Mouse (Mus musculus): ENCODE measurements around the gene Vegfa.

Gene Vegfa

GRCm38 (mm10) chr17:46051356-46051755 lies 19.2 kb upstream of the Vegfa start:
- DNase-seq (ENCODE audit: low read depth, low spot score): no peak

- DNase-seq (ENCODE audit: low read depth, low spot score): no peak
These were observed 17.4 kb upstream of the Vegfa start for GRCm38 (mm10) chr17:46049567-46049966.

- DNase-seq (ENCODE audit: low read depth, low spot score): peak; percentile 59
These were observed 16.0 kb upstream of the Vegfa start for GRCm38 (mm10) chr17:46048184-46048583.

- DNase-seq (ENCODE audit: low read depth, low spot score): no peak
These were observed 13.6 kb upstream of the Vegfa start for GRCm38 (mm10) chr17:46045742-46046141.

- DNase-seq (ENCODE audit: low read depth, low spot score): no peak
These were observed 12.8 kb upstream of the Vegfa start for GRCm38 (mm10) chr17:46044953-46045352.

- no peak for DNase-seq (ENCODE audit: low read depth, low spot score)
These were observed 10.0 kb upstream of the Vegfa start for GRCm38 (mm10) chr17:46042158-46042557.

- DNase-seq (ENCODE audit: low read depth, low spot score): no peak
These were observed 9.5 kb upstream of the Vegfa start for GRCm38 (mm10) chr17:46041679-46042078.

GRCm38 (mm10) chr17:46041223-46041622 lies 9.1 kb upstream of the Vegfa start:
- peak; percentile 60 for DNase-seq (ENCODE audit: low read depth, low spot score)

GRCm38 (mm10) chr17:46040561-46040960 lies 8.4 kb upstream of the Vegfa start:
- no peak for DNase-seq (ENCODE audit: low read depth, low spot score)

GRCm38 (mm10) chr17:46038906-46039305 lies 6.7 kb upstream of the Vegfa start:
- DNase-seq (ENCODE audit: low read depth, low spot score): no peak

- DNase-seq (ENCODE audit: low read depth, low spot score): no peak
These were observed 4.2 kb upstream of the Vegfa start for GRCm38 (mm10) chr17:46036400-46036799.

- DNase-seq (ENCODE audit: low read depth, low spot score): no peak
These were observed 1.9 kb upstream of the Vegfa start for GRCm38 (mm10) chr17:46034110-46034509.

- no peak for DNase-seq (ENCODE audit: low read depth, low spot score)
These were observed 1.4 kb upstream of the Vegfa start for GRCm38 (mm10) chr17:46033607-46034006.

- no peak for DNase-seq (ENCODE audit: low read depth, low spot score)
These were observed 953 bp upstream of the Vegfa start for GRCm38 (mm10) chr17:46033122-46033521.

GRCm38 (mm10) chr17:46031621-46032211 lies 453 bp downstream of the Vegfa start:
- DNase-seq (ENCODE audit: low read depth, low spot score): no peak

- DNase-seq (ENCODE audit: low read depth, low spot score): peak; percentile 72
These were observed 1.2 kb downstream of the Vegfa start for GRCm38 (mm10) chr17:46030731-46031620.

GRCm38 (mm10) chr17:46030323-46030730 lies 1.8 kb downstream of the Vegfa start:
- peak; percentile 27 for DNase-seq (ENCODE audit: low read depth, low spot score)

- DNase-seq (ENCODE audit: low read depth, low spot score): no peak
These were observed 2.5 kb downstream of the Vegfa start for GRCm38 (mm10) chr17:46029554-46030207.

GRCm38 (mm10) chr17:46029052-46029553 lies 3.1 kb downstream of the Vegfa start:
- no peak for DNase-seq (ENCODE audit: low read depth, low spot score)

- no peak for DNase-seq (ENCODE audit: low read depth, low spot score)
These were observed 3.7 kb downstream of the Vegfa start for GRCm38 (mm10) chr17:46028210-46029051.
